In the genomic region with DNA sequence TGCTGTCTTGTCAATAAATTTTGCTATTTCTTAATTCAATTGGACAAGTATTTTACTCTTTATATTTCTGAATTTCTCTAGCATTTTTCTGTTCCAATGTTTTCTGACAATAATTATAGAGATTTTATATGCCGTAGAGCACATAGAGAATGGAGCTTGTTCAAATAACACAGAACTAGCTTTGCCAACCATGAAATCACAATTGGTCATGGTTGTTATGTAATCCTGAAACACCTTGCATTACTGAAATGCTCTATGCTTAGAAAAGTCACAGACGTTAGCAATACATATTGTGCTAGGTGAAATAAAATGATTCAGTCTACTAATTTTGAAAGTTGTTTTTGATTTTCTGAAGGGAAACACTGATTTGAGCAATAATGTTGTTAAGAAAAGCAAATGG, we compare ENCODE assay signal across 28 mouse cellular contexts.
DNase-seq lines count a peak whose midpoint lies in the region; ATAC-seq and TF ChIP-seq lines count a peak whose summit lies in the region.
"Had no signal": no experiment of that assay in that cellular context is flagged by ENCODE, and none has a peak within 500 bp of the region (broad histone marks: within the 10 kb centered on the region; RNA-seq: fewer than 3 reads in every experiment).

No protein-coding gene starts in this region.

- H3K36me3 ChIP-seq in liver, adult 2 months (ENCODE audit: control insufficient read depth, insufficient read depth, low read length): no peaks in the 10 kb centered on the region
- no peaks in the 10 kb centered on the region for H3K36me3 ChIP-seq in liver, embryonic 11.5 days (ENCODE audit: control insufficient read depth, insufficient read depth, low read length)
- H3K36me3 ChIP-seq in midbrain, embryonic 14.5 days (ENCODE audit: control insufficient read depth, insufficient read depth, low read length): no peaks in the 10 kb centered on the region
- no peaks in the 10 kb centered on the region for H3K36me3 ChIP-seq in midbrain, postnatal 0 days (ENCODE audit: insufficient read depth, low read length)
- H3K36me3 ChIP-seq in hindbrain, embryonic 14.5 days (replicated peaks; ENCODE audit: control insufficient read depth, insufficient read depth): no peaks in the 10 kb centered on the region
- H3K36me3 ChIP-seq: embryonic facial prominence, embryonic 15.5 days; heart, embryonic 12.5 days; heart, embryonic 15.5 days; hindbrain, embryonic 10.5 days; hindbrain, embryonic 13.5 days had no signal

- H3K4me1 ChIP-seq in liver, adult 2 months (ENCODE audit: control insufficient read depth, insufficient read depth, low read length): no peaks in the 10 kb centered on the region
- no peaks in the 10 kb centered on the region for H3K4me1 ChIP-seq in liver, embryonic 11.5 days (replicated peaks; ENCODE audit: control insufficient read depth, insufficient read depth, low read length)
- no peaks in the 10 kb centered on the region for H3K4me1 ChIP-seq in midbrain, embryonic 14.5 days (ENCODE audit: control insufficient read depth, insufficient read depth, low read length)
- no peaks in the 10 kb centered on the region for H3K4me1 ChIP-seq in midbrain, postnatal 0 days (ENCODE audit: insufficient read depth, low read length)
- no peaks in the 10 kb centered on the region for H3K4me1 ChIP-seq in hindbrain, embryonic 14.5 days (replicated peaks; ENCODE audit: control insufficient read depth, insufficient read depth, low read length)
- H3K4me1 ChIP-seq: embryonic facial prominence, embryonic 15.5 days; heart, embryonic 12.5 days; heart, embryonic 15.5 days; hindbrain, embryonic 10.5 days; hindbrain, embryonic 13.5 days had no signal

- no peaks in the 10 kb centered on the region for H3K79me2 ChIP-seq in liver, adult 2 months (ENCODE audit: control insufficient read depth, insufficient read depth, low read length)

- no peaks in the 10 kb centered on the region for H3K9me3 ChIP-seq in liver, embryonic 11.5 days (ENCODE audit: control insufficient read depth, low read length)
- no peaks in the 10 kb centered on the region for H3K9me3 ChIP-seq in midbrain, embryonic 14.5 days (ENCODE audit: control insufficient read depth, low read length)
- H3K9me3 ChIP-seq in midbrain, postnatal 0 days (ENCODE audit: low read length): no peaks in the 10 kb centered on the region
- H3K9me3 ChIP-seq in hindbrain, embryonic 14.5 days (ENCODE audit: control insufficient read depth, low read length): no peaks in the 10 kb centered on the region
- H3K9me3 ChIP-seq: embryonic facial prominence, embryonic 15.5 days; heart, embryonic 12.5 days; heart, embryonic 15.5 days; hindbrain, embryonic 10.5 days; hindbrain, embryonic 13.5 days had no signal

- no peaks in the 10 kb centered on the region for H3K27me3 ChIP-seq in liver, adult 2 months (ENCODE audit: control insufficient read depth, insufficient read depth, low read length)
- no peaks in the 10 kb centered on the region for H3K27me3 ChIP-seq in liver, embryonic 11.5 days (replicated peaks; ENCODE audit: control insufficient read depth, insufficient read depth, low read length)
- no peaks in the 10 kb centered on the region for H3K27me3 ChIP-seq in midbrain, embryonic 14.5 days (ENCODE audit: control insufficient read depth, insufficient read depth, low read length)
- no peaks in the 10 kb centered on the region for H3K27me3 ChIP-seq in midbrain, postnatal 0 days (ENCODE audit: insufficient read depth, low read length)
- H3K27me3 ChIP-seq in hindbrain, embryonic 14.5 days (ENCODE audit: control insufficient read depth, insufficient read depth, low read length): no peaks in the 10 kb centered on the region
- H3K27me3 ChIP-seq: embryonic facial prominence, embryonic 15.5 days; heart, embryonic 12.5 days; heart, embryonic 15.5 days; hindbrain, embryonic 13.5 days had no signal

- no peak for TF ChIP-seq CTCF in liver, adult 2 months (IDR thresholded peaks at IDR 0.05; ENCODE audit: low read depth, low read length)
- TF ChIP-seq CTCF in midbrain, postnatal 0 days (IDR thresholded peaks at IDR 0.05): no peak

- no peak overlapping the region for H3K4me2 ChIP-seq in liver, embryonic 11.5 days
- H3K4me2 ChIP-seq in midbrain, embryonic 14.5 days (ENCODE audit: low read length): no peak overlapping the region
- H3K4me2 ChIP-seq in midbrain, postnatal 0 days (ENCODE audit: low read depth, low read length, poor library complexity, severe bottlenecking): no peak overlapping the region
- no peak overlapping the region for H3K4me2 ChIP-seq in hindbrain, embryonic 14.5 days (replicated peaks)
- H3K4me2 ChIP-seq: embryonic facial prominence, embryonic 15.5 days; heart, embryonic 12.5 days; heart, embryonic 15.5 days; hindbrain, embryonic 13.5 days had no signal

- ATAC-seq in liver, embryonic 11.5 days (replicated peaks; ENCODE audit: low FRiP score): no peak
- ATAC-seq in midbrain, embryonic 14.5 days (ENCODE audit: low FRiP score, low TSS enrichment): no peak
- no peak for ATAC-seq in midbrain, postnatal 0 days (ENCODE audit: low FRiP score)
- ATAC-seq in hindbrain, embryonic 14.5 days (ENCODE audit: low FRiP score): no peak
- ATAC-seq: activated CD4-positive, CD25-positive, alpha-beta regulatory T cell, adult 4 months; forebrain, embryonic 14.5 days; forebrain, postnatal 0 days; hindbrain, postnatal 0 days; inflammation-experienced regulatory T-cells, adult 6 months; intestine, embryonic 16.5 days had no signal

- no peak overlapping the region for H3K9ac ChIP-seq in liver, adult 2 months (ENCODE audit: low read depth, low read length)
- no peak overlapping the region for H3K9ac ChIP-seq in liver, embryonic 11.5 days (ENCODE audit: low read depth, low read length)
- no peak overlapping the region for H3K9ac ChIP-seq in midbrain, embryonic 14.5 days (replicated peaks; ENCODE audit: low read length)
- H3K9ac ChIP-seq in midbrain, postnatal 0 days (replicated peaks; ENCODE audit: low read length, poor library complexity, severe bottlenecking): no peak overlapping the region
- no peak overlapping the region for H3K9ac ChIP-seq in hindbrain, embryonic 14.5 days
- H3K9ac ChIP-seq: embryonic facial prominence, embryonic 15.5 days; forebrain, postnatal 0 days; heart, embryonic 12.5 days; heart, embryonic 15.5 days; hindbrain, embryonic 13.5 days had no signal

- TF ChIP-seq POLR2A in liver, adult 2 months (IDR thresholded peaks at IDR 0.05; ENCODE audit: extremely low read depth, insufficient read depth, low read length): no peak

- DNase-seq in liver, adult 2 months (ENCODE audit: extremely low read depth, low read depth, low spot score): peak; percentile 14
- DNase-seq in liver, embryonic 11.5 days (ENCODE audit: low spot score): no peak
- DNase-seq in midbrain, embryonic 14.5 days: peak; percentile 45
- no peak for DNase-seq in midbrain, postnatal 0 days (ENCODE audit: low spot score)
- peak; percentile 9 for DNase-seq in embryo, embryonic 11 days
- no peak for DNase-seq in hindbrain, embryonic 14.5 days (ENCODE audit: low spot score)
- DNase-seq in kidney, postnatal 36 days: no peak
- DNase-seq: adrenal gland, adult 8-10 months; adrenal gland, postnatal 25 days; cerebellum, adult 18-20 months; cerebellum, adult 9-10 months; cerebellum, postnatal 14 days; forebrain, postnatal 0 days; gastrocnemius, adult 2 months; gastrocnemius, postnatal 14 days; heart, adult 18-20 months; heart, postnatal 10 days; heart, postnatal 36 days had no signal

- no peak overlapping the region for H3K27ac ChIP-seq in liver, adult 2 months (replicated peaks; ENCODE audit: insufficient read depth, low read depth, low read length)
- H3K27ac ChIP-seq in liver, embryonic 11.5 days (ENCODE audit: low read depth, low read length): no peak overlapping the region
- H3K27ac ChIP-seq in midbrain, embryonic 14.5 days (replicated peaks; ENCODE audit: low read depth, low read length): no peak overlapping the region
- no peak overlapping the region for H3K27ac ChIP-seq in midbrain, postnatal 0 days (ENCODE audit: low read depth, low read length)
- no peak overlapping the region for H3K27ac ChIP-seq in hindbrain, embryonic 14.5 days
- H3K27ac ChIP-seq: embryonic facial prominence, embryonic 15.5 days; gastrocnemius, adult 2 months; heart, embryonic 15.5 days; hindbrain, embryonic 10.5 days; hindbrain, embryonic 13.5 days; hindbrain, postnatal 0 days had no signal

- H3K4me3 ChIP-seq in liver, adult 2 months (ENCODE audit: insufficient read depth, low read depth, low read length): no peak overlapping the region
- no peak overlapping the region for H3K4me3 ChIP-seq in liver, embryonic 11.5 days (ENCODE audit: low read depth, low read length)
- H3K4me3 ChIP-seq in midbrain, embryonic 14.5 days (replicated peaks; ENCODE audit: low read depth, low read length): no peak overlapping the region
- H3K4me3 ChIP-seq in midbrain, postnatal 0 days (ENCODE audit: low read depth, low read length): no peak overlapping the region
- H3K4me3 ChIP-seq in hindbrain, embryonic 14.5 days (replicated peaks; ENCODE audit: low read length): no peak overlapping the region
- H3K4me3 ChIP-seq: embryonic facial prominence, embryonic 15.5 days; gastrocnemius, adult 2 months; heart, embryonic 12.5 days; heart, embryonic 15.5 days; hindbrain, embryonic 10.5 days; hindbrain, embryonic 13.5 days had no signal

- WGBS in liver, adult 2 months: 77% methylated on average over 2 of the region's 2 CpGs
- WGBS in liver, embryonic 11.5 days: 86% methylated on average over 2 of the region's 2 CpGs
- WGBS in midbrain, embryonic 14.5 days: 16% methylated on average over 2 of the region's 2 CpGs
- WGBS in midbrain, postnatal 0 days: 32% methylated on average over 2 of the region's 2 CpGs
- 26% methylated on average over 2 of the region's 2 CpGs for WGBS in hindbrain, embryonic 14.5 days

Comparison
In these comparisons a context has a peak if more than half of its experiments do, and no peak if none do; other contexts are left out.
1. DNase-seq: peak in liver, adult 2 months (single experiment), midbrain, embryonic 14.5 days (single experiment) and embryo, embryonic 11 days (single experiment); none in liver, embryonic 11.5 days (single experiment), midbrain, postnatal 0 days (single experiment), hindbrain, embryonic 14.5 days (single experiment) and kidney, postnatal 36 days (0 of 2).